Mouse (Mus musculus): ENCODE results near the gene Npw. TPM values are rescaled to one million over a fixed set of nuclear protein-coding genes. Genes with fewer than 3 reads are reported as not detected.

Gene Npw
- total RNA-seq (2017) = 0.27 and 1.4 TPM in 2 replicates

GRCm38 (mm10) chr17:24658017-24658758 lies at the start of gene Npw:
Gene Npw (minus strand): TSS chr17:24658457.
- peak; percentile 66 for ATAC-seq (replicated peaks; ENCODE audit: low read depth, poor library complexity, severe bottlenecking)

- ATAC-seq (replicated peaks; ENCODE audit: low read depth, poor library complexity, severe bottlenecking) = peak; percentile 28
Measured at GRCm38 (mm10) chr17:24707801-24708425, 49.7 kb upstream of the Npw start.

DNA sequence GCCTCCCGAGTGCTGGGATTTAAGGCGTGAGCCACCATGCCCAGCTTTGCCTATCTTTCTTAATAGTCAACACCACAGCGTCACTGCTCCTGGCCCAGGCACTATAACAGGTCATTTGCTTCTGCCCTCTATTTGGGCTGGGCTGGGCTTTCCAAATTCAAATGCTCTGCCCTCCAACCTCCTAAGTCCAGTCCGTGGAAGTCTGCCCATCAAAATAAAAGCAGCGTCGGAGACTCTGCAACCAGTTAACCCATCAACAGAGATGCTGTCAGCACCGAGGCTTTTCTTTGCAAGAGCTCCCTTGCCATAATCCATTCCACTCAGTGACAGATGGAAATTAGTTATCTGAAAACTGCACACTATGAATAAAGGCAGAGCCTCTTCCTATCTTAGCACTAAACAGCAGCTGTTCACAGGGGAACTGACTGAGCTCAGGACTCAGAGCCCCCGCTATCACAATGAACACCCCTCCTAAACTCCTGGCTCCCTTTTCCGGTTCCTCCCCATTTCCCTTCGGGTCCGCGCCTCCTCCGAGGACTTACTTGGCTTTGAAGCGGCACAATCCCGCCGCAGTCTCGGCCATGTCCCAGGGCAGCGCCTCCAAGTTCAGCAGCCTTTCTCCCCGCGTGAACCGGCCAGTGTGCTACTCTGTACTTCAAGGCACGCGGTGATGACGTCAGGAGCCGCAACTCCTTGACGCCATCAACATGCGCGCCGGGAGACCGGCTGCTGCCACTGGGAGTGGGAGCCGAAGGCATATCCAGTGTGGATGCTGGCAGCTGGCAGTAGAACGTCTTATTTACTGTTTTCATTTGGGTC lies 48.9 kb upstream of the Npw start, which contains the start of gene Tbl3:
Tbl3 (minus strand) TSS at position 679 of the 819 bp plus-strand sequence.
- peak; percentile 91 for ATAC-seq (replicated peaks; ENCODE audit: low read depth, poor library complexity, severe bottlenecking)

- ATAC-seq (replicated peaks; ENCODE audit: low read depth, poor library complexity, severe bottlenecking) = no peak
Measured at GRCm38 (mm10) chr17:24705821-24706220, 47.6 kb upstream of the Npw start.

DNA sequence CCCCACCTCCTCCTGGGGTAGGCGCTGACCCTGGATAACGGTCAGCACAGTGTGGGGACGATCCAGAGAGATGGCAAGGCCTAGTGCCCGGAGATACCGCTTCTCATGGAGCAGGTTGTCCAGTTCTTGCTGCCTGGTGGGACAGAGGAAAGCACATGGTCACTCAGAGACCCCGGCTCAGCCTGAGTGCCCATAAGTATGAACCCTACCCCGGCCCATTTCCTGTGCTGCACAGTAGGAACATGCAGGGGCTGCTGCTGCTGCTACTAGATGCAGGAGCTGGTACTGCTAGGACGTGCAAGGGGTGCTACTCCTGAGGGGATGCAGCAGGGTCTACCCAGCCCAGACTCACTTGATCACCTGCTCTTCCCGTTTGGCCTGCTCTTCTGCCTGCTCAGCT lies 43.0 kb upstream of the Npw start:
- no peak for ATAC-seq (replicated peaks; ENCODE audit: low read depth, poor library complexity, severe bottlenecking)

GRCm38 (mm10) chr17:24699473-24699872 lies 41.2 kb upstream of the Npw start:
- no peak for ATAC-seq (replicated peaks; ENCODE audit: low read depth, poor library complexity, severe bottlenecking)

GRCm38 (mm10) chr17:24698715-24699114 lies 40.5 kb upstream of the Npw start:
- ATAC-seq (replicated peaks; ENCODE audit: low read depth, poor library complexity, severe bottlenecking) = no peak

- no peak for ATAC-seq (replicated peaks; ENCODE audit: low read depth, poor library complexity, severe bottlenecking)
Measured at GRCm38 (mm10) chr17:24697985-24698384, 39.7 kb upstream of the Npw start.

- peak; percentile 71 for ATAC-seq (replicated peaks; ENCODE audit: low read depth, poor library complexity, severe bottlenecking)
Measured at GRCm38 (mm10) chr17:24696011-24696697, 37.9 kb upstream of the Npw start, which contains the start of the genes Gfer and Noxo1. Gene Gfer (minus strand): TSS chr17:24696156. Gene Noxo1 (plus strand): TSS chr17:24696234.

GRCm38 (mm10) chr17:24695326-24696010 lies 37.2 kb upstream of the Npw start:
- no peak for ATAC-seq (replicated peaks; ENCODE audit: low read depth, poor library complexity, severe bottlenecking)

DNA sequence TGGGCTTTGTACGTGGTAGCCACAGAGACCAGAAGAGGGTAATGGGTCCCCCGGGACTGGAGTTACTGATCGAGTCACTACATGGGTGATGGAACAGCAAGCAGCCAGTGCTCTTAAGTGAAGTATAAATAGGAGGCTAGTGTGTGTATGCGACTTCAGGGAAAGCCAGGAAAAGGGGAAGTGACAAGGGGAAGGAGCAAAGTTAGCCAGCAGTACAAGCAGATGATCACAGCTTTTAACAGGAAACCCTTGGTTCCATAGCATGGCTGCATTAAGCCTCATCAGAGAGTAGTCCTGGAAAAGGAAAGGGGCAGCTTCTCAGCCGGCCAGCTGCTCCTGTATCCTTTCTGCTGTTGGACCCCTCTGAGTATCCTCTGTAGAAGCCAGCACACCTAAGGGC lies 34.1 kb upstream of the Npw start:
- ATAC-seq (replicated peaks; ENCODE audit: low read depth, poor library complexity, severe bottlenecking) = no peak

GRCm38 (mm10) chr17:24689251-24690081 lies 31.2 kb upstream of the Npw start, which contains the start of gene Syngr3:
Gene Syngr3 (minus strand): TSS chr17:24689955.
- ATAC-seq (replicated peaks; ENCODE audit: low read depth, poor library complexity, severe bottlenecking) = no peak

DNA sequence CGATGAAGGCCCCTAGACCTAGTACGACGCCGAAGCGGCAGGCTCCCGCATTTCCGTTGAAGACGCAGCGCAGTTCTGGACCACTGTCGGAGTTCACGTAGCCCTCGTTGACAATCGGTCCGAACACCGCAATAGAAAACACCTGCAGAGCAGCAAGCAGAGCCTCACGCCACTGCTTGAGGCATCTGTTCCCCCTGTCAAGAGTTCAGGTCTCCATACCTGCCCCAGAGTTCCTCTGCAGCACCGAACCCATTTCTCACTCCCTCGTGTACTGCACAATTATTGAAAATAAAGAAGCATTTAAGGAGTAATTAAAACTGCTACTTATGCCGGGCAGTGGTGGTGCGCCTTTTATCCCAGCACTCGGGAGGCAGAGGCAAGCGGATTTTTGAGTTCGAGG lies 29.3 kb upstream of the Npw start:
- no peak for ATAC-seq (replicated peaks; ENCODE audit: low read depth, poor library complexity, severe bottlenecking)

GRCm38 (mm10) chr17:24687146-24687595 lies 28.9 kb upstream of the Npw start:
- peak; percentile 73 for ATAC-seq (replicated peaks; ENCODE audit: low read depth, poor library complexity, severe bottlenecking)

- peak; percentile 67 for ATAC-seq (replicated peaks; ENCODE audit: low read depth, poor library complexity, severe bottlenecking)
Measured at GRCm38 (mm10) chr17:24686514-24686913, 28.3 kb upstream of the Npw start.

- ATAC-seq (replicated peaks; ENCODE audit: low read depth, poor library complexity, severe bottlenecking) = no peak
Measured at GRCm38 (mm10) chr17:24677500-24678080, 19.3 kb upstream of the Npw start.

DNA sequence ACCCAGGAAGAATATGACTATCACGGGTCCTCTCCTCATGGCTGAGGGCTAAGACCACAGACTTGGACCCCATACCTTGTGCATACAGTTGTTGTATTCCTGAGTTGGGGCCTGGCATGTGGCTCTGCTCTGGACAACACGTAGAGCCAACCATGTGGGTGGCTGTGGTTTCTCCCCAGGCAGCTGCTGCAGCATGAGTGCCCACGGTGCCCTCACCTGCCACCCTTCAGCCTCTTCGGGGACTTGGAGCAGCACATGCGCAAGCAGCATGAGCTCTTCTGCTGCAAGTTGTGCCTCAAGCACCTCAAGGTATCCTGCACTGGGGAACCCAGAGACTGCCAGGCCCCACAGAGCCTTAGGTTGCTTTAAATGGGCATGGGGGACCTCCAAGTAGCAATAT lies 18.6 kb upstream of the Npw start:
- no peak for ATAC-seq (replicated peaks; ENCODE audit: low read depth, poor library complexity, severe bottlenecking)

DNA sequence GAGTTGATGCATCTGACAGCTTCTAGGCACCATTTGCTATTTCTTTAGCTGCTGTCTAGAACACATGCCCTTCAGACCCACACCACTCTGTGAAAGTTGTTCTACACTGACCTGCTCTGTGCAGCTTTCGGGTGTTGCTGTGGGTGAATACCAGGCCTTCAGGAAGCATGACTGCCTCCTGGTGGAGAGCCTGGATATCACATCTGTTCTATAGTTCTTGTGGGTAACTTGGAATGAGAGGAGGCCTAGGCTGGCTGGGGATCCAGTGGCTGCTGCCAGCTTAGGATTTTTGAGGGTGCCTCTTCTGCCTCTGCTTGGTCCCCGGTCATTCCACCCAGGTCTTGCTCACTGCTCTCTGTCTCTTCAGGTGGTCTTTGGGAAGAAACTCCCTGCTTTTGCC lies 17.9 kb upstream of the Npw start:
- peak; percentile 71 for ATAC-seq (replicated peaks; ENCODE audit: low read depth, poor library complexity, severe bottlenecking)
